Mouse (Mus musculus) right cerebral cortex, postnatal 25 days (tissue): ENCODE results near the gene Zmynd8.
A peak's percentile ranks its signal among the peaks of the same experiment; 100 is the strongest.

ENCODE experiments used
- DNase-seq: peaks from one replicate; pipeline ENCODE4 v3.0.0; 2022

Zmynd8 gene

DNA sequence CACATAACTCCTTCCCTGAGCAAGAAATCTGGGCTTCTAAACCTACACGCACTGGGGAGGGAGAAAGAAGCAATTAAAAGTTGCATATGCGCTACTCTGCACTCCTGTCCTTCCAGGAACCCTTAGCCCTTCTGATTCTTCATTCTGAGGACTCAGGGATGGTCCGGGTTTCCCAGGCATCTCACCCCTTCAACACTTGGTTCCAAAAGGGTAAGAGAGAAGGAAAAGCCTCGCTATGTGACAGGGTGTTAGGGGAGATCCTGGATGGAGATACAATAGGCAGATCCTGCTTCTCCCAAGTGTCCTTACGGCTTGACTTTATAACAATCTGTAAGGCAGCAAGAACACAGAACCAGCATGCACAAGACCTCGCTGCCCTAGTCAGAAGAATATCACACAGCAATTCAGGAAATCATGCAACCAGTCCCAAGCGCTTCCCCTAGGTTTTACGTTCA lies 19.9 kb downstream of the Zmynd8 start:
- DNase-seq, result no peak

GRCm38 (mm10) chr2:165878021-165878585 lies 20.7 kb downstream of the Zmynd8 start:
- DNase-seq, result no peak

GRCm38 (mm10) chr2:165877180-165877579 lies 21.6 kb downstream of the Zmynd8 start:
- DNase-seq, result no peak

GRCm38 (mm10) chr2:165876201-165876918 lies 22.5 kb downstream of the Zmynd8 start:
- no peak for DNase-seq

GRCm38 (mm10) chr2:165875406-165875955 lies 23.3 kb downstream of the Zmynd8 start:
- no peak for DNase-seq

DNA sequence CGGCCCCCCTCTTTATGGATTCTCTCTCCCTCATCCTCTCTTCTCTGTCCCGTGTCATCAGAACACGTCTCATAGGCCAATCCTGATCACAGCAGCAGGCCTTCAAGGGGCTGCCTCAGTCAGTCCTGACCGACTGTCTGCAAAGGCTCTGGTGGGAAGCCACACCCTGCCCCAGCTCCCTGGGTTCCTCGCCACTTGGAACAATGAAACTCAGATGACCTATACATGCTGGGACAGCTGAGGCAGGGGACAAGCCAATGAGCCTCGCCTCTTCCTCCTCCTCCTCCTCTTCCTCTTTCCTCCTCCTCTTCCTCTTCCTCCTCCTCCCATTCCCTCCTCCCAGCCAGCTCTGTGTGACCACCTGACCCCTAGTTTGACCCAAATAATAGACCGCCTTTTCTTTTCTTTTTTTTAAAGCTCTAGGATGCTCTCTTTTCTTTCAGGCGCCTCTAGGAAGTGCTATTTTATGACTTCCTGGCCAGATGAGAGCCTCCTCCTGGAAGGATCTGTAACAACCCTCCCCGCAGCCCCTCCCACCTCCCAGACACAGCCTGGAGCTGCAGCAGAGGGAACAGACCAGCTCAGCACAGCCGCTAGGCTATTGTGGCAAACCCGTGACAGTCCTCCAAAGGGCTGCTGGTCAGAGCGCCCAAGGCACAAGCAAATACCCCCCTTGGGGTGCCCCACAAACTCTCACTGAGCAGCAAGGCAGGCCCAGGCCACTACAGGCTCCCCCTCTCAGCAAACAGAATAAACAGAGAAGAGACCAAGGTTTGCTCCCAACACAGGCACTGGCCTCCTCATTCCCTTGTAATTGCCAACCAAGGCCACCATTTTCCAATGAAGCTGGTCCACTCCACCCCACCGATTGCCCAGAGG lies 24.1 kb downstream of the Zmynd8 start:
- DNase-seq, result peak; percentile 87

DNA sequence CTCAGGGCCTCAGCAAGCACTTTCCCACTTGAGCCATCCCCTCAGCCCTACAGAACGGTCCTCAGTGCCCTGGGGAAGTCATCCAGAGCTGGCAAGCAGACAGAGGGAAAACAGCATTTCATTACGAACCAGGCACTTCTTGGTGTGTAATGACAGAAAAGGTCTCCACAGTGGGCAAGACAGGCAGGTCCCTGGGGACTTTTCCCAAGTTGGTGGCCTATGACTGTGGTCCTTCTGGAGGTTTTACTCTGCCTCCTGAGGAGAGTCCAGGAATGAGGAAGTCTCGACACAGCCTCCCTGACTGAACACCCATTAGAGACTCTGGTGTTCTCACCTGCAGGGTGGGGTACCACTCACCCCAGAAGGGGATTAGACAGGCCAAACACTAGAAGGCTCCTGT lies 25.0 kb downstream of the Zmynd8 start:
- no peak for DNase-seq

GRCm38 (mm10) chr2:165873196-165873595 lies 25.6 kb downstream of the Zmynd8 start:
- no peak for DNase-seq

GRCm38 (mm10) chr2:165869257-165869656 lies 29.6 kb downstream of the Zmynd8 start:
- no peak for DNase-seq

GRCm38 (mm10) chr2:165868522-165869175 lies 30.2 kb downstream of the Zmynd8 start:
- DNase-seq, result no peak

DNA sequence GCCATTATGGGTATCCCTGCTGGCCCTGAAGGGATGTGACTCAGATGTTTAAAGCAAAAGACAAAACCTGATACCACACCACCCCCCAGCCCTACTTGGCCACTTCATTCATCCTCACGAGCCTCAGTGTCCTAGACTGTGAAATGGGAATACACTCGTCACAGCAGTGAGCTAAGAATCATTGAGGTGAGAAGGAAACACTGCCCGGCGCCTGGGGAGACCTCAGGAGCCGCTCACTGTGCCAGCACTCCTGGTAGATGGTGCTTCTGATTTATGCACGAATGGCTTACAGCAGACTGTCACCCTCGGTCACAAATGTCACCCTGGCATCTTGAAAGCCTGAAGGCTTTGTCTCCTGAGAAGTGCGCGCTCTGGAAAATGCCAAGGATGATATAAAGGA lies 31.3 kb downstream of the Zmynd8 start:
- DNase-seq, result no peak

GRCm38 (mm10) chr2:165866951-165867387 lies 31.8 kb downstream of the Zmynd8 start:
- no peak for DNase-seq

DNA sequence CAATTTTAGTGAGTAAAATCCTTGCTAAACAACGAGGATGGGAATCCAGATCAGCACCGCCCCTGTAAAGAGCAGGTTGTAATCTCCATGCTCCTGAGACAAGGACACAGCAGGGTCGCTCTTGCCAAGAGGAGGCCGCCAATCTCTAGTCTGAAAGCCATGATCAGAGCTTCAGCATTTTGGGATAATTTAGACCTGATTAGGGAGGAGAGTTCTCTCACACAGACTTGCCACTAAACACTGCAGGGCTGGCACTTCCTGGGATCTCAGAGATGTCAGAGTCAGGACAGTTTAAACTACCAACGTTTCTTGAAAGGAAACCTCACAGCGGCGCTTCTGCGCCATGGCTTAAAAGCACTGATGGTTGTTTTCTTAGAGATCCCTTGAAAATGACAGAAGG lies 32.4 kb downstream of the Zmynd8 start:
- no peak for DNase-seq

- DNase-seq, result no peak
Measured at GRCm38 (mm10) chr2:165864769-165865168, 34.0 kb downstream of the Zmynd8 start.

- no peak for DNase-seq
Measured at GRCm38 (mm10) chr2:165861683-165862594, 36.9 kb downstream of the Zmynd8 start.

DNA sequence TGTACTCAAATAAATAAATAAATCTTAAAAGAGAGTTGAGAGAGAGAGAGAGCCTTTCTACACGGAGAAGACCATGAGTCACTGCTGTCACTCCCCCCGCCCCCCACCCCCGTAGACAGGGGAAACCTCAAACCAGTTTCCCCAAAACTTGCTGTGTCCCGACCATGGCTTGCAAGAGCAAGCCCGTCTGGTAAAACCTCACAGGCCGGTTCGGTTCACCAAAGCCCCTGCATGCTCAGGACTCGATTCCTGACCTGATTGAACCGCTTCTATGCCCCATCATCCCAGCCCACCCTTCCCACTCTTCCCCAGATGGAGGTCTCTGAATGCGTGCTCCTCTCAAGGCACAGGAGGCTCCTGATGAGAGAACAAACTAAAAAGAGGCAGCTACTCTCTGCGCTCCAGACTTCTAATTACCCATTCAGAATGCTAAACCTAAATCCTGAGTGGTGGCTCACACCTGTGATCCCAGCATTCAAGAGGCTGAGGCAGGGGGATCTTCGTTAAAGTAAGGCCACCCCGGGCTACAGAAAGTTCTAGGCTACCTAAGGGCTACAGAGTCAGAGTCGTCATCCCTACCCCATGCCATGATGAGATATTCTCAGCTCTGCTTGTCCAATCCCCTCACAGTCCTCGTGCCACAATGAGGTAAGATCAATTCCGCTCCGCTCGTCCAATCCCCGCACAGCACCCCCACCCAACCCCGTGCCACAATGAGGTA lies 37.7 kb downstream of the Zmynd8 start:
- no peak for DNase-seq

GRCm38 (mm10) chr2:165860447-165860846 lies 38.4 kb downstream of the Zmynd8 start:
- DNase-seq, result no peak

- DNase-seq, result no peak
Measured at GRCm38 (mm10) chr2:165858453-165859384, 40.1 kb downstream of the Zmynd8 start.

DNA sequence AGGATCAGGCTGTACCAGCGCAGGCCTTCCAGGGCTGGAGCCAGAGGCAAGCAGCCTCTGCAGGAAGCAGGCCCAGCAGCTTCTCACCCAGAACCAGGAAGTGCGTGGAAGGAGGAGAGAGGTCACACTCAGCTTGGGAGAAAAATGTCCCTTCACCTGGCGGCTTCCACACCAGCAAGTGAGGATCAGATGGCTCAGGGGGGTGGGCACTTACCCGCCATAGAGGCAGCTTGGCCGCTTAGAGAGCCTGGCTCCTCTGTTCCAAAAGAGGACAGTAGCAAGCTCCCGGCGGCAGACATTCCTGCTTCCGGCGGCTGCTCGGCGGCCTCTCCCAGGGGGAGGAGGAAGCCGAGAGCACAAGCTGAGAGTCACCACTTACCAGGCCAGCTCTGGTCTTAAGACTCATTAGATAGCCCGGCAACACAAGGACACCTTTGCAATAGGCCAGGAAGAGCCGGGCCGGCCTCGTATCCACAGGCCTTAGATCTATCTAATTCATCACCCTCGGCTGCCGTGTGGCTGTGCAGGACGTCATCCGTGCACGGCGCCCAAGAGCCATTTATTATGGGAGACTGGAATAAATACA lies 40.9 kb downstream of the Zmynd8 start:
- no peak for DNase-seq
